Mouse (Mus musculus) bone marrow, adult 2 months (tissue): ENCODE data around the gene Rdh8. TPM values are rescaled to one million over a fixed set of nuclear protein-coding genes. Genes with fewer than 3 reads are reported as not detected.

ENCODE experiments used
- H3K27ac ChIP-seq: fragments of 200-500 bp; 2 replicates; pipeline ENCODE4 v1.5.1; 2012; ENCODE audit warnings: low read depth, mild to moderate bottlenecking, control low read depth, inconsistent platforms, low read length; ENCODE audit not compliant: control insufficient read depth, poor library complexity, insufficient read depth
- H3K4me1 ChIP-seq: fragments of 200-500 bp; 2 replicates; pipeline ENCODE4 v1.6.1; 2011; ENCODE audit warnings: low read length; ENCODE audit not compliant: control insufficient read depth, insufficient read depth
- H3K4me3 ChIP-seq: fragments of 200-500 bp; replicated peaks from 2 replicates; pipeline ENCODE3; 2011; ENCODE audit warnings: mild to moderate bottlenecking, low read depth, low read length, control low read depth; ENCODE audit not compliant: control insufficient read depth
- CTCF ChIP-seq: fragments of 200-500 bp; IDR thresholded peaks from 2 replicates; pipeline ENCODE4 v1.5.1; 2011; ENCODE audit warnings: low read length, control low read depth; ENCODE audit not compliant: control insufficient read depth, insufficient read depth
- POLR2A ChIP-seq: fragments of 200-500 bp; IDR thresholded peaks from 2 replicates; pipeline ENCODE4 v1.6.1; 2011; ENCODE audit warnings: low read depth, mild to moderate bottlenecking, control low read depth, low read length, borderline replicate concordance; ENCODE audit not compliant: control insufficient read depth
- WGBS: fragments of 180-500 bp; shearing (Covaris S2); methylation state at CpG from one replicate; pipeline ENCODE4 v1.1.7; 2018; 5-methylcytosine and 5-hydroxymethylcytosine counted together
- polyA plus RNA-seq: library from polyadenylated mRNA; stranded (reverse); fragments of >200 nt; gene quantifications from 2 replicates; pipeline ENCODE4 v1.2.4, GENCODE M21; 2011; ENCODE audit warnings: low replicate concordance; ENCODE audit not compliant: missing spikeins, insufficient read depth, insufficient read length

Gene Rdh8
- polyA plus RNA-seq, 1 experiment: not detected

GRCm38 (mm10) chr9:20805706-20806105 lies 12.6 kb upstream of the Rdh8 start:
- H3K4me3 ChIP-seq: no peak overlapping the region
- no peak overlapping the region for H3K27ac ChIP-seq
- no peak for TF ChIP-seq CTCF
- TF ChIP-seq POLR2A: no peak
- no peaks in the 10 kb centered on the region for H3K4me1 ChIP-seq
- WGBS: 50% methylated on average over 5 of the region's 5 CpGs

DNA sequence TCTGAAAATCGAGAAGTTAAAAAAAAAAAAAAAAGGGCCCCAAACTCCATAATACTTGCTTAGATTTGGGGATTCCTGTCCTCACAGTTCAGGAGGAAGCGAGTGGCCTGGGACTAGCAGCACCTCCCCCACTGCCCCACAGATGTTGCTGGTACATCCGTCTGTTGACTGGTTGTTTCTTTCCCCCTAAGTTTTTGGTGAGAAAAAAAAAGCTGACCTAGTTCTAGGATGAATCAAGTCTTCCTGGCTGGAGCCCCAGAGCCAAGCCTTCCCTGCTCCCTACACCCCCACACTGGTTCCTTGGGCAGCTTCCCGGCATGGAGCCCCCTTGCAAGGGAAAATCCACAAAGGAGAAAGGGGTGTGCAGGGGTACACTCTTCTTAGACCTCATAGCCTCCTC lies 8.0 kb upstream of the Rdh8 start:
- Histone ChIP-seq H3K4me3 (no peak overlapping the region), H3K27ac (no peak overlapping the region), H3K4me1 (no peaks in the 10 kb centered on the region)
- WGBS: 44% methylated on average over 4 of the region's 4 CpGs
- no peak for TF ChIP-seq POLR2A
- no peak for TF ChIP-seq CTCF

- H3K4me1 ChIP-seq: no peaks in the 10 kb centered on the region
- TF ChIP-seq POLR2A (no peak), CTCF (no peak)
- H3K27ac ChIP-seq: no peak overlapping the region
- no peak overlapping the region for H3K4me3 ChIP-seq
- 65% methylated on average over 1 of the region's 1 CpGs for WGBS
Observed at GRCm38 (mm10) chr9:20810773-20811172, 7.5 kb upstream of the Rdh8 start.

DNA sequence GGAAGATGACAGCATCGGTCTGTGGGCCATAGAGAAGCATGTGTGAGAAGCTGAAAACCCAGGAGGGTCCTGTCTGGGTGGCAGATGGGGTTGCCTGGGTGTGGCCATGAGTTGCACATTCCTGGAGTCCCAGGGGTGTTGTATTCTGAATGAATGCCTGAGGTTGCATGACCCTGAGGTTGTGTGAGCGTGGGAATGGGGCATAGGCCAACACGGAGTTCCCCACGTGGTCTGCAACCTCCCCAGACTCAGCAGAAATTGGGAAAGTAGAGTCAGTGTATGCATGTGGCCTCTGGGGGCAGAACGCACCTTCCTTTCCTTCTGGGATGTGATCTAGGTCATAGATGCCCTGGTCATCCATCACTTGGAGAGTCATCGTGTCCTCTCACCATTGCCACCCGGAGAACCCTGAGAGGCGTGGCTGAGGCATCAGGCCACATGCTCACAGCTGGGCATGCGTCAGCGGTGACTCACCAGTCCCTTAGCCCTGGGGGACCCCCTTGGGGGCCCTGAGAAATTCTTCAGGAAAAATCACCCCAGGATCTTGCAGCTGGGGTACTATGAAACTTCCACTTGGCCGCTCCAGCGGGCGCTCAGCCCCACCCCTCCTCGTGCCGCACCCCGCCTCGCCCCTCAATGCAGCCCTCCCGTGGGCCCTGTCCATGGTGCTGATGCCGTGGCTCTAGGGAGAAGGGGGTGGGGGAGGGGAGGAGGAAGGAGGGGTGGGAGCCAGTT lies 5.6 kb upstream of the Rdh8 start:
- TF ChIP-seq CTCF (no peak), POLR2A (no peak)
- 14% methylated on average over 19 of the region's 19 CpGs for WGBS

GRCm38 (mm10) chr9:20814521-20815272 lies 3.6 kb upstream of the Rdh8 start, which contains the start of gene Col5a3:
Col5a3 (minus strand) TSS chr9:20815067.
- no peak within 1 kb of the TSS for H3K4me3 ChIP-seq
- no peak within 1 kb of the TSS for H3K27ac ChIP-seq
- no peaks in the 10 kb centered on the region for H3K4me1 ChIP-seq
- TF ChIP-seq POLR2A: no peak
- TF ChIP-seq CTCF: no peak
- 8% methylated on average over 29 of the region's 29 CpGs for WGBS

More for the DNA sequence above, 5.6 kb upstream of the Rdh8 start:
- no peak overlapping the region for H3K4me3 ChIP-seq
- no peak overlapping the region for H3K27ac ChIP-seq
- H3K4me1 ChIP-seq: no peaks in the 10 kb centered on the region

- H3K27ac ChIP-seq: no peak overlapping the region
- WGBS: 74% methylated on average over 5 of the region's 5 CpGs
- no peaks in the 10 kb centered on the region for H3K4me1 ChIP-seq
- H3K4me3 ChIP-seq: no peak overlapping the region
- TF ChIP-seq POLR2A (no peak), CTCF (no peak)
Observed at GRCm38 (mm10) chr9:20820001-20820400, 1.7 kb downstream of the Rdh8 start.

GRCm38 (mm10) chr9:20822821-20823220 lies 4.5 kb downstream of the Rdh8 start:
- H3K27ac ChIP-seq: no peak overlapping the region
- no peaks in the 10 kb centered on the region for H3K4me1 ChIP-seq
- 70% methylated on average over 3 of the region's 3 CpGs for WGBS

DNA sequence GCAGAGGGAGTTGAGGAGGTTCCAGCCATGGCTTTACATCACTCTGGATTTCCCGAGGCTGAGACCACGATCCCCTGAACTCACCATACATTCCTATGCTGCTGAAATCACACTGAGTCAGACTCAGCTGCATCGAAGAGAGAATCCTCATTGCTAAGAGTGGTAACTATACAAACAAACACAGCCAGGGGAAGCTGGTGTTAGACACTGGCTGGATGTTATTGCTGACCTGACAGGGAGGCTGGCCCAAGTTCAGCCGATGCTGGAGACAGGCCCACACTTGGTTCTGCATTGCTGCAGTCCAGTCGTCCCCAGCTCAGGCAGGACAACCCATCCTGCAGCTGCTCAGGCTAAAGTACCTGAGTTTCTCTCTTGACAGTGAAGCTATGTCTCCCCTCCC lies 7.5 kb downstream of the Rdh8 start:
- TF ChIP-seq CTCF: no peak
- TF ChIP-seq POLR2A: no peak
- no peak overlapping the region for H3K27ac ChIP-seq
- H3K4me1 ChIP-seq: peaks cover 5% of the 10 kb centered on the region; the same call in 1 of the 2 replicates
- WGBS: 56% methylated on average over 5 of the region's 5 CpGs
- H3K4me3 ChIP-seq: no peak overlapping the region

More at GRCm38 (mm10) chr9:20822821-20823220, 4.5 kb downstream of the Rdh8 start:
- H3K4me3 ChIP-seq: no peak overlapping the region
- TF ChIP-seq CTCF: no peak
- no peak for TF ChIP-seq POLR2A
